Mouse (Mus musculus) spleen, adult 2 months (tissue): Measurements from ENCODE around the gene Olfr193.

Experiments used
- CTCF ChIP-seq: fragments of 200-500 bp; IDR thresholded peaks from 2 replicates; pipeline ENCODE4 v1.5.1; 2011; ENCODE audit warnings: mild to moderate bottlenecking, inconsistent platforms; ENCODE audit not compliant: insufficient read depth, insufficient read length, insufficient replicate concordance; ENCODE audit errors: extremely low read depth
- POLR2A ChIP-seq: fragments of 200-500 bp; IDR thresholded peaks from 2 replicates; pipeline ENCODE4 v1.6.1; 2011; ENCODE audit warnings: low read depth, low read length, inconsistent platforms

DNA sequence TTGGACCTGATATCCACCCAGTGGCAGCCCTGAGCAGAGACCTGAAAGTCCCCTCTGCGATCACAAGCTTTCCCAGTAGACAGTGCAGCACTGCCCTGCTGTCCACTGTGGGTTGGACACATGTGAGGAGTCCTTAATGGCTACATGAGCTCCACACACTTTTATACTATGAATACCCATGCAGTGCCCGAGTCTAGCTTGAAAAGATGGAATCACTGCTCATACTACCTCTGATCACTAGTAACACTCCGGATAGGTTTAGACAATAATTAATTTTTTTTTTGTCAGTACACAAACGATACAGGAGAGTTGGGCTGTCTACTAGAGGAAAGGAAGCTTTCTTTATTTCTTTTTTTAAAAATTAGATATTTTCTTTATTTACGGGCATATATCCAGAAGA is 33.8 kb downstream of the Olfr193 start, which contains the start of gene Olfr190:
- TF ChIP-seq POLR2A (no peak), CTCF (no peak)
